Mouse (Mus musculus): ENCODE data around the gene Ankrd11.

Gene Ankrd11

DNA sequence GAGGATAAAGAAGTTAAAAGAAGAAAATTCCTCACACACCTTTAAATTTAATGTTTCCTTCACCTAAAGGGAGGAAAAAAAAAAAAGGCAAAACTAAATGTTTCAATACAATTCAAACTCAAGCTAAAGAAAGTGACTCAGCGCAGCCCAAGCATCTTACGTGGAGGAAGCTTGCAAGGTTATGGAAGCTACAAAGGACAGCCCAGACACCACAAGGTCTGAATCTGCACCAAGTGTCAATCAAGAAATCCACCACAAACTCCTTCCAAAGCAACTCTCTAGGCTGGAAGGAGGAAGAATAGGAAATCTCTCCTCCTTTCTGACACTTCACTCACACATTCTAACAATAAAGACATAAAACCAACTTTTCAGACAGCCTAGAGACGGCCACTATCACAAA lies 62.7 kb downstream of the Ankrd11 start:
- peaks cover 82% of the 10 kb centered on the region for H3K4me1 ChIP-seq (replicated peaks; ENCODE audit: low read depth, low read length)
- no peaks in the 10 kb centered on the region for H3K27me3 ChIP-seq (ENCODE audit: insufficient read depth, low read length)
- H3K36me3 ChIP-seq (ENCODE audit: insufficient read depth, low read length), result peaks cover 15% of the 10 kb centered on the region
- no peak for TF ChIP-seq NANOG (IDR thresholded peaks at IDR 0.05; ENCODE audit: borderline replicate concordance, low read length)
- no peak overlapping the region for H3K4me3 ChIP-seq (replicated peaks; ENCODE audit: low read length)
- H3K9me3 ChIP-seq (ENCODE audit: low read length), result no peaks in the 10 kb centered on the region

GRCm38 (mm10) chr8:122976046-122976445 lies 66.0 kb downstream of the Ankrd11 start:
- peaks cover 32% of the 10 kb centered on the region for H3K36me3 ChIP-seq (ENCODE audit: insufficient read depth, low read length)
- H3K4me1 ChIP-seq (replicated peaks; ENCODE audit: low read depth, low read length), result peaks cover 71% of the 10 kb centered on the region
- no peaks in the 10 kb centered on the region for H3K9me3 ChIP-seq (ENCODE audit: low read length)
- TF ChIP-seq POU5F1 (IDR thresholded peaks at IDR 0.05; ENCODE audit: borderline replicate concordance, low read length), result no peak
- TF ChIP-seq NANOG (IDR thresholded peaks at IDR 0.05; ENCODE audit: borderline replicate concordance, low read length), result no peak
- TF ChIP-seq CTCF (conservative IDR thresholded peaks at IDR 0.05; ENCODE audit: low read length), result no peak
- no peaks in the 10 kb centered on the region for H3K27me3 ChIP-seq (ENCODE audit: insufficient read depth, low read length)
- no peak overlapping the region for H3K4me3 ChIP-seq (replicated peaks; ENCODE audit: low read length)

- Histone ChIP-seq H3K9me3 (ENCODE audit: low read length) (no peaks in the 10 kb centered on the region), H3K27me3 (ENCODE audit: insufficient read depth, low read length) (no peaks in the 10 kb centered on the region), H3K4me3 (replicated peaks; ENCODE audit: low read length) (no peak overlapping the region), H3K36me3 (ENCODE audit: insufficient read depth, low read length) (peaks cover 68% of the 10 kb centered on the region), H3K4me1 (replicated peaks; ENCODE audit: low read depth, low read length) (peaks cover 57% of the 10 kb centered on the region)
- TF ChIP-seq NANOG (IDR thresholded peaks at IDR 0.05; ENCODE audit: borderline replicate concordance, low read length) (no peak), CTCF (conservative IDR thresholded peaks at IDR 0.05; ENCODE audit: low read length) (no peak), POU5F1 (IDR thresholded peaks at IDR 0.05; ENCODE audit: borderline replicate concordance, low read length) (no peak)
Measured at GRCm38 (mm10) chr8:122969964-122970620, 72.0 kb downstream of the Ankrd11 start.

DNA sequence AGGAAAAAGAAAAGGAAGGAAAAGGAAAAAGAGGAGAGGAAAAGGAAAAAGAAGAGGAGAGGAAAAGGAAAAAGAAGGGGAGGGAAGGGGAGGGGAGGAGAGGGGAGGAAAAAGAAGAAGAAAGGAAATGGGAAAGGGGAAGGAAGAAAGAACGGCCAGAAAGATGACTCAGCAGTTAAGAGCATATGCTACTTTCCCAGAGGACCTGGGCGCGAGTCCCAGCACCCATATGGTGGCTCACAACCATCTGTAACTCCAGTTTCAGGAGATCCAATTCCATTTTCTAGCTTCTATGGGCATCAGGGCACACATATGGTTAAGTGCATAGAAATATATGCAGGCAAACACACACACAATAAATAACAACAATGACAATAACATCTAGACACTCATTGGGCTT lies 73.9 kb downstream of the Ankrd11 start:
- Histone ChIP-seq H3K9me3 (ENCODE audit: low read length) (no peaks in the 10 kb centered on the region), H3K4me1 (replicated peaks; ENCODE audit: low read depth, low read length) (peaks cover 66% of the 10 kb centered on the region), H3K4me3 (replicated peaks; ENCODE audit: low read length) (no peak overlapping the region), H3K36me3 (ENCODE audit: insufficient read depth, low read length) (peaks cover 65% of the 10 kb centered on the region), H3K27me3 (ENCODE audit: insufficient read depth, low read length) (no peaks in the 10 kb centered on the region)
- TF ChIP-seq CTCF (conservative IDR thresholded peaks at IDR 0.05; ENCODE audit: low read length), result no peak
- TF ChIP-seq NANOG (IDR thresholded peaks at IDR 0.05; ENCODE audit: borderline replicate concordance, low read length), result no peak
- TF ChIP-seq POU5F1 (IDR thresholded peaks at IDR 0.05; ENCODE audit: borderline replicate concordance, low read length), result no peak

- TF ChIP-seq POU5F1 (IDR thresholded peaks at IDR 0.05; ENCODE audit: borderline replicate concordance, low read length) (no peak), NANOG (IDR thresholded peaks at IDR 0.05; ENCODE audit: borderline replicate concordance, low read length) (no peak), CTCF (conservative IDR thresholded peaks at IDR 0.05; ENCODE audit: low read length) (no peak)
Measured at GRCm38 (mm10) chr8:122966638-122967037, 75.4 kb downstream of the Ankrd11 start.

DNA sequence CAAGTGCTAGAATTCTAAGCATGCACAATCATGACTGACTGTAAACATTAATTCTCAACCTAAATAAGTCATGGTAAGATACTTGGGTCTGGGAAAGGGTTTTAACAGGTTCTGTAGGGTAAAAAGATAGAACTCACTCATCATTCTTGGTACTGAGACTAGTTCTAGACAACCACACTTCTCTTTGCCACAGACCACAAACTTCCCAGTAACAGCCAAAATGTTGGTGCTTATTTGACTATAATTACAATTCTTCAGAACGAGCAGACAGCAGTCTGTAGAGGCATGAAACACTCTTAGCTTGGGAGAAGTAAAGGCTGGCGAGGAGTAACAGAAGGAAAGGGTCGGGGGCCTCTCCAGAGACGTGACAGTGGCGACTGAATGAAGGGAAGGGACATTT lies 80.0 kb downstream of the Ankrd11 start:
- no peak overlapping the region for H3K4me3 ChIP-seq (replicated peaks; ENCODE audit: low read length)
- TF ChIP-seq POU5F1 (IDR thresholded peaks at IDR 0.05; ENCODE audit: borderline replicate concordance, low read length), result no peak
- TF ChIP-seq NANOG (IDR thresholded peaks at IDR 0.05; ENCODE audit: borderline replicate concordance, low read length), result no peak
- TF ChIP-seq CTCF (conservative IDR thresholded peaks at IDR 0.05; ENCODE audit: low read length), result no peak
- H3K27me3 ChIP-seq (ENCODE audit: insufficient read depth, low read length), result no peaks in the 10 kb centered on the region
- peaks cover 92% of the 10 kb centered on the region for H3K4me1 ChIP-seq (replicated peaks; ENCODE audit: low read depth, low read length)
- H3K9me3 ChIP-seq (ENCODE audit: low read length), result no peaks in the 10 kb centered on the region
- H3K36me3 ChIP-seq (ENCODE audit: insufficient read depth, low read length), result peaks cover 34% of the 10 kb centered on the region

More at GRCm38 (mm10) chr8:122966638-122967037, 75.4 kb downstream of the Ankrd11 start:
- H3K27me3 ChIP-seq (ENCODE audit: insufficient read depth, low read length), result no peaks in the 10 kb centered on the region
- peaks cover 78% of the 10 kb centered on the region for H3K4me1 ChIP-seq (replicated peaks; ENCODE audit: low read depth, low read length)
- peaks cover 62% of the 10 kb centered on the region for H3K36me3 ChIP-seq (ENCODE audit: insufficient read depth, low read length)
- no peak overlapping the region for H3K4me3 ChIP-seq (replicated peaks; ENCODE audit: low read length)
- no peaks in the 10 kb centered on the region for H3K9me3 ChIP-seq (ENCODE audit: low read length)

DNA sequence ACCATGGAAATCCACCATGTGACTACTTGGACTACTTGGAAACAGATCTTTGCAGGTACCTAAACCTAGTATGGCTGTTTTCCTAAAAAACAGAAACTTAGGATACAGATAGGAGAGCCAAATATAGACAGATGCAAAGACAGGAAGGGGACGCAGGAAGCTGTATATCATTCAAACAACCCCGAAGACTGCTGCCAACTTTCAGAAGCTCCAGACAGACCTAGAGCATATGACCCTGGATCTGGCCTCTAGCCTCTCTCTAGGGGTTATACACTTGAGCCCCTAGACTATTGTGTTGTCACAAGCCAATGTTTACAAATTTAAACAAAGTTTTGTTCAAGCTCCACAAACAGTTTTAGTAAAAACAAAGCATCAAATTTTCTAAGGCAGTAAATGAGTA lies 80.6 kb downstream of the Ankrd11 start:
- Histone ChIP-seq H3K36me3 (ENCODE audit: insufficient read depth, low read length) (peaks cover 39% of the 10 kb centered on the region), H3K27me3 (ENCODE audit: insufficient read depth, low read length) (no peaks in the 10 kb centered on the region), H3K4me3 (replicated peaks; ENCODE audit: low read length) (0 out of 2 replicates have a peak overlapping the region, but pooled peaks have one; percentile 24), H3K9me3 (ENCODE audit: low read length) (no peaks in the 10 kb centered on the region), H3K4me1 (replicated peaks; ENCODE audit: low read depth, low read length) (peaks cover 97% of the 10 kb centered on the region)
- TF ChIP-seq NANOG (IDR thresholded peaks at IDR 0.05; ENCODE audit: borderline replicate concordance, low read length), result no peak
- no peak for TF ChIP-seq CTCF (conservative IDR thresholded peaks at IDR 0.05; ENCODE audit: low read length)
- no peak for TF ChIP-seq POU5F1 (IDR thresholded peaks at IDR 0.05; ENCODE audit: borderline replicate concordance, low read length)

DNA sequence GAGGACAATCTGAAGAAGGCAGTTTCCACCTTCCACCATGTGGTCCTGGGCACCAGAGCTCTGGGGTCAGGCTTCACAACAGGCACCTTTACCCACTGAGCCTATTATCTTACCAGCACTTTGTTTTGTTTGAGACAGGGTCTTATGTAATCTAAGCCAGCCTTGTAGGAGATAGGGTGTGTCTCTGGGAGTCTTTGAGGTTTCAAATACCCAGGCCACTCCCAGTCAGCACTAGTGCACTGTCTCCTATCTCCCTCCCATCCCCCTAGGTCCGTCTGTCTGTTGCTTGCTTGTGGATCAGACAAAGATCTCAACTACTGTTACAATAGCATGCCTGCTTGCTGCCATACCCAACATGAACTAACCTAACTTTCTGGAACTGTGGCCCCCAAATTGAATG lies 81.1 kb downstream of the Ankrd11 start:
- TF ChIP-seq POU5F1 (IDR thresholded peaks at IDR 0.05; ENCODE audit: borderline replicate concordance, low read length) (no peak), CTCF (conservative IDR thresholded peaks at IDR 0.05; ENCODE audit: low read length) (no peak), NANOG (IDR thresholded peaks at IDR 0.05; ENCODE audit: borderline replicate concordance, low read length) (no peak)

GRCm38 (mm10) chr8:122960323-122960722 lies 81.8 kb downstream of the Ankrd11 start:
- peaks cover 39% of the 10 kb centered on the region for H3K36me3 ChIP-seq (ENCODE audit: insufficient read depth, low read length)
- no peak for TF ChIP-seq NANOG (IDR thresholded peaks at IDR 0.05; ENCODE audit: borderline replicate concordance, low read length)
- TF ChIP-seq CTCF (conservative IDR thresholded peaks at IDR 0.05; ENCODE audit: low read length), result no peak
- TF ChIP-seq POU5F1 (IDR thresholded peaks at IDR 0.05; ENCODE audit: borderline replicate concordance, low read length), result no peak
- H3K27me3 ChIP-seq (ENCODE audit: insufficient read depth, low read length), result no peaks in the 10 kb centered on the region
- no peak overlapping the region for H3K4me3 ChIP-seq (replicated peaks; ENCODE audit: low read length)
- peaks cover 96% of the 10 kb centered on the region for H3K4me1 ChIP-seq (replicated peaks; ENCODE audit: low read depth, low read length)
- H3K9me3 ChIP-seq (ENCODE audit: low read length), result no peaks in the 10 kb centered on the region

More for the DNA sequence above, 81.1 kb downstream of the Ankrd11 start:
- Histone ChIP-seq H3K4me3 (replicated peaks; ENCODE audit: low read length) (peak overlapping the region; percentile 30; the same call in 1 of the 2 replicates), H3K4me1 (replicated peaks; ENCODE audit: low read depth, low read length) (peaks cover 97% of the 10 kb centered on the region), H3K9me3 (ENCODE audit: low read length) (no peaks in the 10 kb centered on the region), H3K27me3 (ENCODE audit: insufficient read depth, low read length) (no peaks in the 10 kb centered on the region), H3K36me3 (ENCODE audit: insufficient read depth, low read length) (peaks cover 39% of the 10 kb centered on the region)

Measured in E14TG2a.4 (cell line).